Mouse (Mus musculus): ENCODE results near the gene Gm29049. TPM values are rescaled to one million over a fixed set of nuclear protein-coding genes. Genes with fewer than 3 reads are reported as not detected.

Gm29049 gene
- not detected in 2 replicates for polyA plus RNA-seq (2012; rRNA removed)

DNA sequence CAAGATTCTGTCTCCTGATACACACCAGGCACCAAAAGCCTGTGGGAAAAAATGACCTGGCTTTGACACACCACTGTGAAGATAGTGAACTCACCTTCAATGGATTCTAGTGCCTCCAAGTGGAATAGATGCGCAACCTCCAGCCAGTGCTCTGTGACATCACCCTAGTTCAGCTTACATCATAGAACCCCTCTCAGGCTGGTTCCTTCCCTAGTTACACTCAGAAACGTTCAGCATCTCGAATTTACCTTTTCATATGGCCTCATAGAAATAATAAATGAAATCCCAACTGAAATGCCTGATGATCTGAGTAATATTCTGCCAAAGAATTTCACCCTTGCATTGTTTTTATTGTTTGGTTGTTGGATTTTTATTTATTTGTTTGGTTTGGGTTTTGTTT, at the start of gene Gm29049:
TSS of gene Gm29049 (minus strand) at position 101 of the 400 bp plus-strand sequence.

Other genes starting within 250 kb of the Gm29049 start
- not detected in 2 replicates for gene Gm20825, start 74.3 kb upstream of the Gm29049 start, polyA plus RNA-seq (2012; rRNA removed)

All from central nervous system, embryonic 18 days (tissue).